Mouse (Mus musculus) spleen, postnatal 36 days (tissue): Measurements from ENCODE around the gene Rundc3a.

Experiments
- DNase-seq, 2 experiments: peaks; one replicate each; pipeline ENCODE4 v3.0.0; 2022; ENCODE audit warnings: low spot score in 2 of 2, mixed read lengths in 1 of 2

The Rundc3a gene

GRCm38 (mm10) chr11:102432896-102433295 is 39.7 kb downstream of the Rundc3a start:
- no peak for DNase-seq

- DNase-seq: no peak
Measured at GRCm38 (mm10) chr11:102433866-102434265, 40.7 kb downstream of the Rundc3a start.

- peak; percentile 73 to 76 for DNase-seq
Measured at GRCm38 (mm10) chr11:102434406-102434805, 41.2 kb downstream of the Rundc3a start.

GRCm38 (mm10) chr11:102434816-102435705 is 41.9 kb downstream of the Rundc3a start:
- no peak for DNase-seq

- no peak for DNase-seq
Measured at GRCm38 (mm10) chr11:102435754-102436470, 42.7 kb downstream of the Rundc3a start.

- DNase-seq: no peak
Measured at GRCm38 (mm10) chr11:102436471-102436790, 43.2 kb downstream of the Rundc3a start.

GRCm38 (mm10) chr11:102437120-102438061 is 44.2 kb downstream of the Rundc3a start:
- DNase-seq: no peak

- DNase-seq: peak in 1 of 2 experiments; percentile 47
Measured at GRCm38 (mm10) chr11:102438212-102439092, 45.2 kb downstream of the Rundc3a start.

GRCm38 (mm10) chr11:102439093-102440082 is 46.2 kb downstream of the Rundc3a start:
- no peak for DNase-seq

GRCm38 (mm10) chr11:102440255-102440654 is 47.1 kb downstream of the Rundc3a start:
- no peak for DNase-seq

- no peak for DNase-seq
Measured at GRCm38 (mm10) chr11:102441434-102441833, 48.2 kb downstream of the Rundc3a start.

- no peak for DNase-seq
Measured at GRCm38 (mm10) chr11:102442089-102442488, 48.9 kb downstream of the Rundc3a start.

- no peak for DNase-seq
Measured at GRCm38 (mm10) chr11:102443740-102444139, 50.5 kb downstream of the Rundc3a start.

GRCm38 (mm10) chr11:102444321-102444720 is 51.1 kb downstream of the Rundc3a start:
- DNase-seq: no peak

- no peak for DNase-seq
Measured at GRCm38 (mm10) chr11:102444781-102445180, 51.6 kb downstream of the Rundc3a start.

GRCm38 (mm10) chr11:102445264-102445890 is 52.2 kb downstream of the Rundc3a start:
- DNase-seq: no peak

GRCm38 (mm10) chr11:102445891-102446361 is 52.7 kb downstream of the Rundc3a start:
- no peak for DNase-seq

GRCm38 (mm10) chr11:102446581-102447461 is 53.6 kb downstream of the Rundc3a start:
- no peak for DNase-seq
